In the genomic region with DNA sequence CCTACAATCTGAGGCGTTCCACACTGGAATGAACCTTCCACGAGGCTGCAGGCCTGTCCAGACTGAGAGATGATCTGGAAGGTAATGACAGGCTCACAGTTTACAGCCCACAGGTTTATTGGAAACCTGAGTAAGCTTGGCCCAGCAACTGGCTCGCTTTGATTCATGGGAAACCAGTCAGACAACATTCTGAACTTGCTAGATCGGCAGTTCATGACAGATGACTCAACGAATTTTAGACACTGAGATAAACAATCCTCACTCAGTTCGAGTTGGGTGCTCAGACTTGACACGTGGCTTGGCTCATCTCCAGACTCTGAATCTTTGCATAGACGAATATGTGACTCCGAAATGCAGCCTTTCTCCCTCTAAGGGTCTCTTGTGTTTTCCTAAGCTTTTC, we compare ENCODE assay signal across 10 mouse cellular contexts. TPM values are rescaled to one million over a fixed set of nuclear protein-coding genes. Genes with fewer than 3 reads are reported as not detected.
A peak's percentile ranks its signal among the peaks of the same experiment; 100 is the strongest.
DNase-seq lines count a peak whose midpoint lies in the region; ATAC-seq and TF ChIP-seq lines count a peak whose summit lies in the region.
"Had no signal": no experiment of that assay in that cellular context is flagged by ENCODE, and none has a peak within 500 bp of the region (broad histone marks: within the 10 kb centered on the region; RNA-seq: fewer than 3 reads in every experiment).

No protein-coding gene starts in this region.

- no peaks in the 10 kb centered on the region for H3K36me3 ChIP-seq in lung, embryonic 14.5 days (ENCODE audit: insufficient read depth)

- H3K4me1 ChIP-seq in lung, embryonic 14.5 days (ENCODE audit: insufficient read depth), result no peaks in the 10 kb centered on the region; the same call in 1 of the 2 replicates

- 16% methylated on average over 9 of the region's 9 CpGs for WGBS in lung, embryonic 14.5 days

- peak; percentile 57 for DNase-seq in urinary bladder, postnatal 14 days (ENCODE audit: low spot score)
- DNase-seq in urinary bladder, postnatal 10 days (ENCODE audit: low spot score), result no peak
- DNase-seq in fat pad, adult 2 months (ENCODE audit: extremely low read depth, low read depth, low spot score), result peak; percentile 46
- peak; percentile 73 for DNase-seq in lung, embryonic 14.5 days
- DNase-seq in retina, embryonic 14.5 days (ENCODE audit: low spot score), result no peak
- DNase-seq in thymus, adult 18-20 months, result no peak
- no peak for DNase-seq in heart, adult 18-20 months

- H3K9ac ChIP-seq in lung, embryonic 14.5 days, result no peak overlapping the region

- no peak for TF ChIP-seq CTCF in lung, embryonic 14.5 days (IDR thresholded peaks at IDR 0.05; ENCODE audit: low read depth)

- H3K4me2 ChIP-seq in lung, embryonic 14.5 days, result no peak overlapping the region

- no peak overlapping the region for H3K4me3 ChIP-seq in lung, embryonic 14.5 days (ENCODE audit: low read depth, low read length)

- H3K27me3 ChIP-seq in lung, embryonic 14.5 days (ENCODE audit: insufficient read depth, low read length), result no peaks in the 10 kb centered on the region

- no peak overlapping the region for H3K27ac ChIP-seq in lung, embryonic 14.5 days (ENCODE audit: low read depth)

- H3K9me3 ChIP-seq in lung, embryonic 14.5 days (ENCODE audit: low read depth, low read length), result no peaks in the 10 kb centered on the region

- ATAC-seq in lung, embryonic 14.5 days (ENCODE audit: insufficient read depth), result no peak
- ATAC-seq: forebrain, embryonic 16.5 days had no signal

RNA-seq across cellular contexts. Expression of gene Pla2g2d, which starts 17.1 kb away (rescaled TPM):
- polyA plus RNA-seq in lung, embryonic 14.5 days (2014; fragmentation: Nextera tagmentation; extraction: Ambion mirVana), result 0.18 TPM in 1 of 2 replicates, not detected in the other
- 1 to 10 TPM; 1.2 to 6.4 TPM for total RNA-seq in heart, adult 18-20 months (2021)
- polyA plus RNA-seq: heart, embryonic 16.5 days; liver, embryonic 16.5 days had no signal

RNA-seq across cellular contexts. Expression of gene Pla2g2f, which starts 35.2 kb away (rescaled TPM):
- polyA plus RNA-seq in lung, embryonic 14.5 days (2014; fragmentation: Nextera tagmentation; extraction: Ambion mirVana), result not detected in 2 replicates
- under 1 TPM; 0.28 to 0.37 TPM for total RNA-seq in heart, adult 18-20 months (2021)
- polyA plus RNA-seq: forebrain, embryonic 16.5 days; liver, embryonic 16.5 days had no signal

RNA-seq across cellular contexts. Expression of gene Ubxn10, which starts 55.6 kb away (rescaled TPM):
- 1.5 and 1.7 TPM in 2 replicates for polyA plus RNA-seq in lung, embryonic 14.5 days (2014; fragmentation: Nextera tagmentation; extraction: Ambion mirVana)
- 1 to 10 TPM; 1.9 to 2.7 TPM for total RNA-seq in heart, adult 18-20 months (2021)

Comparison
In these comparisons a context has a peak if more than half of its experiments do, and no peak if none do; other contexts are left out.
1. DNase-seq: peak in urinary bladder, postnatal 14 days (single experiment), fat pad, adult 2 months (single experiment) and lung, embryonic 14.5 days (single experiment); none in urinary bladder, postnatal 10 days (single experiment), retina, embryonic 14.5 days (single experiment), thymus, adult 18-20 months (0 of 2) and heart, adult 18-20 months (0 of 2).